32 mouse cellular contexts compared by ENCODE assay signal in the genomic region with DNA sequence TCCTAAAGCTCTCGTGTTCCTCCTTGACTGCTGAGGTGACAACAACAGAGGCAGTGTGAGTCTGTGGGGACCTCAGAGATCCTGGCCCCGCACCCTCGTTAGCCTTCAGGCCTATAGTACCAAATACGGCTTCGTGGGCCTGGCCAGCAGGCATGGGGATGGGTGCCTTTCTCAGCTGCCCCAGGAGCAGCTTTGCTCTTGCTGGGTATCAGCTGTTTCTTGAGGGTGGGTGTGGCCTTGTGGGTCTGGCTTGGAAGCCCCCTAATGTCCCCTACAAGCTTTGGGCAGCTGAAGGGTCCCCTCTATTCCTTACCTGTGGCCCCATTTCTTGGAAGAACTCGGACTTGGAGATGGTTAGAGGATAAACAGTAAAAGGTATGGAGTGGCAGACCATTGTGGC. TPM values are rescaled to one million over a fixed set of nuclear protein-coding genes. Genes with fewer than 3 reads are reported as not detected.
DNase-seq lines count a peak whose midpoint lies in the region; ATAC-seq and TF ChIP-seq lines count a peak whose summit lies in the region.
"Had no signal": no experiment of that assay in that cellular context is flagged by ENCODE, and none has a peak within 500 bp of the region (broad histone marks: within the 10 kb centered on the region; RNA-seq: fewer than 3 reads in every experiment).

No protein-coding gene starts in this region.

- intact Hi-C loops in heart, postnatal 25 days (cut with DNase I) = no loop called here

- no peak overlapping the region for H3K9ac ChIP-seq in heart, embryonic 16.5 days (ENCODE audit: low read length)
- no peak overlapping the region for H3K9ac ChIP-seq in heart, embryonic 11.5 days (ENCODE audit: low read depth, low read length)
- H3K9ac ChIP-seq: embryonic facial prominence, embryonic 15.5 days; forebrain, embryonic 12.5 days; forebrain, postnatal 0 days; hindbrain, embryonic 15.5 days; limb, embryonic 15.5 days; liver, embryonic 13.5 days; midbrain, embryonic 13.5 days; stomach, embryonic 15.5 days had no signal

- peaks cover 64% of the 10 kb centered on the region for H3K27me3 ChIP-seq in heart, embryonic 10.5 days (ENCODE audit: insufficient read depth, poor library complexity, severe bottlenecking)
- H3K27me3 ChIP-seq in heart, embryonic 16.5 days (ENCODE audit: control insufficient read depth, insufficient read depth, low read length) = peaks cover 32% of the 10 kb centered on the region
- H3K27me3 ChIP-seq in heart, embryonic 11.5 days (ENCODE audit: control insufficient read depth, insufficient read depth, low read length) = peaks cover 37% of the 10 kb centered on the region
- H3K27me3 ChIP-seq in myocyte (ENCODE audit: control insufficient read depth, insufficient read depth, insufficient read length) = peaks cover 15% of the 10 kb centered on the region

- 0 out of 2 replicates have a peak overlapping the region, but pooled peaks have one; percentile 57 for H3K27ac ChIP-seq in heart, embryonic 10.5 days
- H3K27ac ChIP-seq in heart, embryonic 16.5 days (ENCODE audit: low read length) = peak overlapping the region; percentile 95
- H3K27ac ChIP-seq in heart, embryonic 11.5 days (ENCODE audit: low read depth, low read length) = no peak overlapping the region
- H3K27ac ChIP-seq: embryonic facial prominence, embryonic 10.5 days; embryonic facial prominence, embryonic 15.5 days; forebrain, embryonic 12.5 days; hindbrain, embryonic 15.5 days; limb, embryonic 15.5 days; liver, embryonic 13.5 days; macrophage; midbrain, embryonic 13.5 days; stomach, embryonic 15.5 days had no signal

- H3K79me2 ChIP-seq in myocyte (ENCODE audit: control insufficient read depth, insufficient read depth) = no peaks in the 10 kb centered on the region

- no peaks in the 10 kb centered on the region for H3K9me3 ChIP-seq in heart, embryonic 10.5 days
- no peaks in the 10 kb centered on the region for H3K9me3 ChIP-seq in heart, embryonic 16.5 days (replicated peaks; ENCODE audit: control insufficient read depth, low read length)
- H3K9me3 ChIP-seq in heart, embryonic 11.5 days (replicated peaks; ENCODE audit: control insufficient read depth, low read length) = no peaks in the 10 kb centered on the region
- H3K9me3 ChIP-seq: embryonic facial prominence, embryonic 10.5 days; embryonic facial prominence, embryonic 15.5 days; forebrain, embryonic 12.5 days; hindbrain, embryonic 15.5 days; limb, embryonic 10.5 days; limb, embryonic 15.5 days; liver, embryonic 13.5 days; midbrain, embryonic 13.5 days; stomach, embryonic 15.5 days had no signal

- H3ac ChIP-seq in myocyte (ENCODE audit: control insufficient read depth, insufficient read length) = no peak overlapping the region

- H3K36me3 ChIP-seq in heart, embryonic 10.5 days = no peaks in the 10 kb centered on the region
- H3K36me3 ChIP-seq in heart, embryonic 16.5 days (ENCODE audit: control insufficient read depth, insufficient read depth) = no peaks in the 10 kb centered on the region
- no peaks in the 10 kb centered on the region for H3K36me3 ChIP-seq in heart, embryonic 11.5 days (ENCODE audit: control insufficient read depth, insufficient read depth, low read length)
- H3K36me3 ChIP-seq in myocyte (ENCODE audit: control insufficient read depth, insufficient read depth) = no peaks in the 10 kb centered on the region
- H3K36me3 ChIP-seq: embryonic facial prominence, embryonic 10.5 days; embryonic facial prominence, embryonic 15.5 days; forebrain, embryonic 12.5 days; hindbrain, embryonic 15.5 days; limb, embryonic 10.5 days; limb, embryonic 15.5 days; liver, embryonic 13.5 days; midbrain, embryonic 13.5 days; stomach, embryonic 15.5 days had no signal

- DNase-seq in cerebellum, adult 8-10 months = peak; percentile 38
- no peak for DNase-seq in heart, embryonic 10.5 days (ENCODE audit: low spot score)
- no peak for DNase-seq in heart, postnatal 25 days (ENCODE audit: low spot score)
- DNase-seq: adrenal gland, postnatal 10 days; forebrain, postnatal 0 days; gastrocnemius, postnatal 10 days; kidney, adult 11 months; kidney, postnatal 14 days; layer of hippocampus, adult 9-11 months; liver, embryonic 13.5 days; lung, adult 18-20 months; right cerebral cortex, postnatal 25 days had no signal

- H3K4me1 ChIP-seq in heart, embryonic 10.5 days = peaks cover 69% of the 10 kb centered on the region
- peaks cover 39% of the 10 kb centered on the region for H3K4me1 ChIP-seq in heart, embryonic 16.5 days (ENCODE audit: control insufficient read depth, insufficient read depth, low read length)
- peaks cover 38% of the 10 kb centered on the region for H3K4me1 ChIP-seq in heart, embryonic 11.5 days (ENCODE audit: control insufficient read depth, insufficient read depth, low read length)
- H3K4me1 ChIP-seq: liver, embryonic 13.5 days had no signal

- no peak overlapping the region for H3K4me2 ChIP-seq in heart, embryonic 16.5 days (ENCODE audit: low read depth, low read length)
- H3K4me2 ChIP-seq in heart, embryonic 11.5 days = no peak overlapping the region
- H3K4me2 ChIP-seq in myocyte (ENCODE audit: low read depth) = peak overlapping the region; percentile 30
- H3K4me2 ChIP-seq: embryonic facial prominence, embryonic 15.5 days; forebrain, embryonic 12.5 days; hindbrain, embryonic 15.5 days; limb, embryonic 15.5 days; liver, embryonic 13.5 days; midbrain, embryonic 13.5 days; stomach, embryonic 15.5 days had no signal

- TF ChIP-seq POLR2A in myocyte (IDR thresholded peaks at IDR 0.05; ENCODE audit: insufficient read length, low read depth) = no peak

- WGBS in heart, embryonic 10.5 days = 77% methylated on average over 6 of the region's 6 CpGs
- WGBS in heart, embryonic 16.5 days = 85% methylated on average over 6 of the region's 6 CpGs
- 78% methylated on average over 6 of the region's 6 CpGs for WGBS in heart, embryonic 11.5 days (ENCODE audit: insufficient replicate concordance)

- H3K4me3 ChIP-seq in heart, embryonic 10.5 days = no peak overlapping the region
- H3K4me3 ChIP-seq in heart, embryonic 16.5 days (ENCODE audit: low read length) = no peak overlapping the region
- no peak overlapping the region for H3K4me3 ChIP-seq in heart, embryonic 11.5 days (ENCODE audit: low read depth, low read length)
- no peak overlapping the region for H3K4me3 ChIP-seq in myocyte
- H3K4me3 ChIP-seq: embryonic facial prominence, embryonic 10.5 days; embryonic facial prominence, embryonic 15.5 days; forebrain, embryonic 12.5 days; hindbrain, embryonic 15.5 days; limb, embryonic 10.5 days; limb, embryonic 15.5 days; liver, embryonic 13.5 days; midbrain, embryonic 13.5 days; stomach, embryonic 15.5 days had no signal

- ATAC-seq in cerebellum, adult (ENCODE audit: insufficient number of reproducible peaks, low FRiP score, low TSS enrichment) = no peak
- no peak for ATAC-seq in heart, embryonic 16.5 days (replicated peaks; ENCODE audit: extremely low read depth, insufficient read depth, low FRiP score)
- ATAC-seq in heart, embryonic 11.5 days (replicated peaks; ENCODE audit: insufficient number of reproducible peaks, low FRiP score, low TSS enrichment) = no peak
- ATAC-seq: forebrain, postnatal 0 days; inflammation-experienced regulatory T-cells, adult 6 months; lung, postnatal 0 days; Patski had no signal

TF ChIP-seq in myocyte, 11 proteins besides CTCF, POLR2A, EP300 and RAD21:
- TF ChIP-seq MAX (IDR thresholded peaks at IDR 0.05; ENCODE audit: low read depth) (no peak), MYOD1 (IDR thresholded peaks at IDR 0.05; ENCODE audit: control insufficient read depth in 1 of 3, insufficient read length in 2 of 3, low read depth in 2 of 3) (peak in 1 of 3 experiments; percentile 15), MYOG (IDR thresholded peaks at IDR 0.05; ENCODE audit: control insufficient read depth in 1 of 3, insufficient read depth in 1 of 3, insufficient read length in 2 of 3, low read depth in 2 of 3) (peak in 1 of 3 experiments; percentile 76)

RNA-seq across cellular contexts. Expression of gene Kcnj12, which starts 4.0 kb away (rescaled TPM):
- polyA plus RNA-seq in heart, embryonic 10.5 days (2016; fragmentation: Nextera tagmentation; extraction: Ambion mirVana) = 1.4 and 1.7 TPM in 2 replicates
- 10 to 100 TPM; 25.2 to 28.6 TPM for total RNA-seq in heart, postnatal 25 days (2021)
- 5.7 and 5.9 TPM in 2 replicates for polyA plus RNA-seq in heart, embryonic 16.5 days (2015; fragmentation: Nextera tagmentation; extraction: Ambion mirVana)
- polyA plus RNA-seq in heart, embryonic 11.5 days (2014; fragmentation: Nextera tagmentation; extraction: Ambion mirVana) = 1.5 and 2.0 TPM in 2 replicates
- polyA plus RNA-seq in myocyte (2012; fragmentation: generic; extraction: Trizol) = 12.5 TPM
- total RNA-seq: granulocyte monocyte progenitor cell, adult 5-6 weeks; megakaryocyte-erythroid progenitor cell, adult 5-6 weeks; MEL; neutrophil, adult 5-6 weeks had no signal
- polyA plus RNA-seq: inflammation-experienced regulatory T-cells, adult 6 months; macrophage; Patski had no signal
